Mouse (Mus musculus) bone marrow, adult 2 months (tissue): ENCODE results near the gene Olfr1188.

Experiments
- CTCF ChIP-seq: fragments of 200-500 bp; IDR thresholded peaks from 2 replicates; pipeline ENCODE4 v1.5.1; 2011; ENCODE audit warnings: low read length, control low read depth; ENCODE audit not compliant: control insufficient read depth, insufficient read depth
- POLR2A ChIP-seq: fragments of 200-500 bp; IDR thresholded peaks from 2 replicates; pipeline ENCODE4 v1.6.1; 2011; ENCODE audit warnings: low read depth, mild to moderate bottlenecking, control low read depth, low read length, borderline replicate concordance; ENCODE audit not compliant: control insufficient read depth

- TF ChIP-seq CTCF (no peak), POLR2A (no peak)
These were observed 29.4 kb downstream of the Olfr1188 start, which contains the start of gene Olfr1189 for GRCm38 (mm10) chr2:88586154-88586553.
